Mouse (Mus musculus): ENCODE measurements at regions not wholly inside any gene's neighbourhood (a gene's known extent, or its start where the extent isn't known, plus 50 kb on each side); places are given as distances from the start of the nearest gene placed in this dataset.

DNA sequence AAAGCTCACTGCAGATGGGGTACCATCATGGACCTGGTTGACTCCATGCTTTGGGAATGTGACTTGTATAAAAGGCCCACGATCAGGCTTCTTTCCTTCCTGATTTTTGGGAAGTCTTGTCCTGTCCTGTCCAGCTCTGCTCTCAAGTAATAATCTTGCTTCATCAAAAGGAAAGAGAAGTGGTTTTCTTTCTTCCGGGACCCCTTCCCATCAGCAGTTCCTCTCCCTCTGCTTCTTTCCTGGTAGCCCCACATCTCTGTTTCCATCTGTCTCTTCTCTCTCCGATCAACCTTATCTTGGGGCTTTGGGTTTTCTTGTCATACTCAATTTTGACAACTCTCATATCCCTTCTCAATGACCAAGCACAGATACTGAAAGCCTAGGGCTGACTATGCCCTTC, 1301.4 kb upstream of the A1bg start:
- TF ChIP-seq CTCF (IDR thresholded peaks at IDR 0.05; ENCODE audit: low read depth, low read length) (no peak), POLR2A (IDR thresholded peaks at IDR 0.05; ENCODE audit: extremely low read depth, insufficient read depth, low read length) (no peak)
